Mouse (Mus musculus) large intestine, adult 2 months (tissue): ENCODE measurements at regions not wholly inside any gene's neighbourhood (a gene's known extent, or its start where the extent isn't known, plus 50 kb on each side); places are given as distances from the start of the nearest gene placed in this dataset.

Experiments used
- DNase-seq: peaks from one replicate; pipeline ENCODE4 v3.0.0-alpha.2; 2012; ENCODE audit warnings: low read depth, low spot score
- WGBS: fragments of 180-500 bp; shearing (Covaris S2); methylation state at CpG from one replicate; pipeline ENCODE4 v1.1.7; 2018; 5-methylcytosine and 5-hydroxymethylcytosine counted together

DNA sequence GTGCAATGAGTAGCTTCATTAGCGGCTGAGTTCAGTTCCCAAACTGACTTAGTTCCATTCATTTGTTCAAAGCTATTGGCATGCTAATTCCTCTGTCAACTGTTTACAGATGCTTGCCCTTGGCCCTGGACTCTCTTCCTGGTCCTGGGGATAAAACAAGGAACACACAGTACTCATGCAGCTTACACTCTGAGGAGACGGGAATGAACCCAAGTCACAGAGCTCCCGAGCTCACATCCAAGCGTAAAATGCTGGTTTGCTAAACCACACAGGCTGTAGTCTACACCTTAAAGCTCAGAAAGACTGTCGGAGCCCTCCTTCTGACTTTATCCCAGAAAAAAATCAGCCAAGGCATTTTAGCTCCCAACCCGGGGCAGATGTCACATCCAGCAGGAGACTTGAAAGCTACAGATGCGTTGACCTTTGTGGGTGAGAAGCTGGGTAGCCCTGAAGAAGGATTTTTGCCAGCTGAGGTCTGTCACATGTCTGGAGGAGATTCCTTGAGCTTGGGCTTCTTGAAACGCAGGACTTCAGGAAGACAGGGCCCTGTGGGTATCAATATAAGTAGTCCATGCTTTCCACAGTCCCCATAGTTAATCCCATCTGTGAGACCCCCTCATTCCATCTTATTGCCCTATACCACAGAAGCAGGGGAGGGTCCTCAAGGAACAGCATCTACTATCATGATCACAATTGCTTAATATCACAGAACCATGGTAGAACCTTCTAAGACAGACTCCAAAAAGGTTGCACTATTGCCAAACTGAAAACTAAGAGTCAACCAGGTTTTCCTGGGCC, 162.7 kb upstream of the Irf2bp2 start:
- 66% methylated on average over 8 of the region's 8 CpGs for WGBS

DNA sequence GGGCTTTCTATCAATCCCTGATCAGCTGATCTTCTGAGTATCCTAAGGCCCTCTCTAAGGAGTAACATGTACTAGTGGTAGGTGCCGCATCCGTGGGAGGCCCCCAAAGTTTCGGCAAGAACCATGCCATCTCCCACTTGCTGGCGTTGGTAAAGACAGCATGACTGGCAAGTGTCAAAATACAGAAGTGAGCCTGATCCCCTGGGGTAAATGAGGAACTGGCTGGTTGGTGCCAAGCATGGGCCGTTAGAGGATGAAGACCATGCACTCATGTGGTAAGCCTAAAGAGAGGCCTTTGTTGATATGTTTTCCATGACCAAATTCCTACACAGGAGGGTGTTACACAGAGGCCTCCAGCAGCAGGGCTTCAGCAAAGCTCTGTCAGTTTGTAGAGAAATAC, 161.9 kb upstream of the Irf2bp2 start:
- DNase-seq: no peak
- 90% methylated on average over 5 of the region's 5 CpGs for WGBS

More for the DNA sequence above, 162.7 kb upstream of the Irf2bp2 start:
- DNase-seq: no peak

DNA sequence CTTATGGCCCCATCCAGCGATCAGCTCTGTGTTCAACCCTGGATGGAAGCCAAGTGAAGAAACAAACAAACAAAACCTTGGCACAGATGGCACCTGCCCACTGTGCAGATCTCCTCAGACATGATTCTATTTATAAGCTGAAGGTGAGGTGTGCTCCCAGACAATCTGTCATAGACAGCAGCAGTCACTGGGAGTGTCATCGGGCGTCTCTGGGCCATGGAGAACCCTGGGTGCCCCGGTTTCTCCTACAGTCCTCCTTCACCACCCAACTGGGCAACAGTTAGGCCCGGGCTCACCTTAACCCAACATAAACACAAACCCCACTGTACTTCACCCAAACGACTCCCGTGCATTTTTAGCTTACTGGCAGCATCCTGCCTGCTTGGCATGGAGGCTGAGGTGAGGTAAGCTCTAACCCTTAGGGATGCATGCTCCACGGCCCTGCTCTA, 160.6 kb upstream of the Irf2bp2 start:
- 43% methylated on average over 8 of the region's 8 CpGs for WGBS
- DNase-seq: no peak

DNA sequence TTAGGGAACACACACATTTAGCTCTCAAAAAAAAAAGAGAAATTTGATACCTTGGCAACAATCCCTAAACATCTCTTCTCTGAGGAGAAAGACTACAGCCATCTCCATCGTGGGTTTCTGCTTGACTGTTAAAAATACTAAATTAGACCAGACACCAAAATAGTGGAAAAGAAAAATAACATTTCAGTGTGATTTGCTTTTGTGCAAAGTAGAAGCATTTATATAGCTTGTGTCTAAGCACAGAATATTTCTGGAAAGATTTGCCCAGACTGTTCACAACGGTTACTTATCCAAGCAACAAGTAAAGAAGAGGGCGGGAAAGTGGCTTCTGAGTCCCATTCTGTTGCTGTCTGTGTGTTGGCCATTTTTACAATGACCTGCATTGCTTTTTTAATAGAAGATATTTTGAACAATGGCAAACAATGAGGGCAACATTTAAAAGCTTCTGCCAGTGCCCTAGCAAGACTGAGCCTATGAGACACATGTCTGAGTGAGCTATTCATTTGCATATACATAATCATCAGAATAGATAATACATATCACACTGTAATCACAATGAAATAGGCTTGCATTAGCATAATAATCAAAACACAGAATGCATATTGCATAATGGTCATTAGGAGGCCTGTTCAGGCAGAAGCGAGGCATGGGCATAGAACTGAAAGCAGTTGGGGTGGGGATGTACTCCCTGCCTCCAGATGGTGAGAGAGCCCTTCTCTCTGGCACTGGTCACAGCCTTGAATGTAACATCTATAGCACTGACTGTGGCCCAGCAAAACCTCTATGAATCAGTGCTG, 159.5 kb upstream of the Irf2bp2 start:
- WGBS: 78% methylated on average over 4 of the region's 4 CpGs
- no peak for DNase-seq

DNA sequence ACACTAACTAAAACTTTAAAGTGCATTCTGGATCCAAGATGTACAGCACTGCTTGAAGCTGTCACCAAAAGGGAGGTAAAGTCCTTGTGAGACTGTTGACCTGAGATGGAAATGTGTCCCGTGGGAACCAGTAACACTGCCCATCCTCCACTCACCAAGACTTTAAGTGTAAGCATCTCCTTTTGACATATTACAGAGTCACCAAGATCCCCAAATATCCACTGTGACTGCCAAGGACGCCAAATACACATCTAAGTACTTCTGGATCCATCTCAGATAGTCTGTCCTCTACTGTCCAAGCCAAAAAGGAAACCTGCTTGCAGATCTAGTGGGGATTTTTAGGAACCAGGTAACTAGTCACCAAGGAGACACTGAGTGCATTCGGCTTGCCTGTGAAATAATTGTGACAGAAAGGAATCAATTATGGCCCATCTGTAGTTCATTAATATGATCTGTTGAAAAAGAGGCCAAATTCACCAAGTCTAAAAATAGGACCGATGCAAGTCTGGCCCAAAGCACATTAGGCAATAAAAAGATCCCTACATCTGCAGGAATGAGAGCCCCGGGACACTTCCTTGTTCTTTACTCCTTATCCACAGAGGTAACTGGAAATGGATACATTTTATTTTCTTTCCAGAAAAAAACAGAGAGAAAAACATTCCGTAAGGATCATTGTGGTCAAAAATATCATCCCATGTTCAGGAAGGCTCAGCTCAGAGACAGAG, 157.8 kb upstream of the Irf2bp2 start:
- 47% methylated on average over 6 of the region's 6 CpGs for WGBS
- DNase-seq: no peak

DNA sequence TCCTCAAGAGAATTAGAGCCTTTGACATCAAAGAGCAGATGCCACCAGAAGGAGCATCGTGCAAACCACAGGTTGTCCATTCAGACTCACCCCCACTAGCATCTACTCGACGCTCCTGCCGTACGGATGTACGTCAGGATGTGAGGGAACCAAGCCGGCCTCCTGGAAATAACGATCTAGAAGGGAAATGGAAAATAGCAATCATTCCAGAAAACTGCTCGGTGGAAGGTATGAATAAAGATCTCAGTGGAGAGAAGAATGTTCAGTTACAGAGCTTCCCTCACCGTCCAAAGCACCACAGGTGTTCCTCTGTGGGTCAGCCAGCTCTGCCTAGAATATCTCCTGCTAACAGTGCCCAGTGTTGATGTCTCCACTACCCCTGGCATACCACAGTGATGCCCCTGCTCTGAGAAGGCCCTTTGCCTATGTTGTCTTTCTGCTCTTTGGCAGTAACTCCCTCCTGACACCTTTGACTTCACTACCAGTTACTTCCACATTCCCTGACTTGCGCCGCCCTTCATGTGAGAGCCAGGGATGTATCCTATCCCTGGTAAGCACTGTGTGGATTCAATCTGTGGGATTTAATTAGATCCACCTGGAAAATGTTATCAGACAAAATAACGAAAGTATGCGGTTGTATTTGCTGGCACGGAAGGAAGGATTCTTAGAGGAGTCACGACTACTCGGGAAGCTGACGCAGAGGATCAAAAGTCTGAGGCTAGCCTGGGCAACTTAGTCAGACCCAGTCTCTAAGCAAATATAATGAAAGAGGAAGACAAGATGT, 152.4 kb upstream of the Irf2bp2 start:
- WGBS: 85% methylated on average over 18 of the region's 18 CpGs

DNA sequence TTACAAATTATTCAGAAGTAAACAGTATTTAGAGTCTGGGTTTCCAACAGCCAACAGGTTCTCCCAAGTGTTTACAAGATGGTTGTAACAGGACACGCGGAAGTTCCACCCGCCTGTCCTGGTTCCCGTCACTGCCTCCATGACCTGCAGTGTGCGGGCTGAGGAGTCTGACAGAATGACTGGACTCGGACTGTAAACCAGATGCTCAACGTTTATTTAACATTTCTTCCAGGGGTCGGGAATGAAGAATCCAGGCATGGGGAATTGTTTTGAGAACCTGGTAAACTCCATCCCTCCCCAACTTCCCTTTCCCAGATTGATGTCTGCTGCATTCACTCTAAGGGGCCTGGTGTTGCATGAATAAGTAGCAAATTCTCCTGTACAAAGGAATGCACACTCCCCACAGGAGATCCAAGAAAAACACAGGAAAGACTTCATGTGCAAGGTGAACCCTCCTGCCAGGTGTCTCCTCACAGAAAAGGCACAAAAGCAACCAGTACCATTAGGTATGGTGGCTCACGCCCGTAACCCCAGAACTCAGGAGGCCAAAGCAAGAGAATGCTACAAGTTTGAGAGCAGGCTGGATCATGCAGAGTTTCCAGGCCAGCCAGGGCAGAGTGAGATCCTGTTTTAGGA, 151.1 kb upstream of the Irf2bp2 start:
- 76% methylated on average over 10 of the region's 10 CpGs for WGBS
- no peak for DNase-seq

More for the DNA sequence above, 152.4 kb upstream of the Irf2bp2 start:
- no peak for DNase-seq

DNA sequence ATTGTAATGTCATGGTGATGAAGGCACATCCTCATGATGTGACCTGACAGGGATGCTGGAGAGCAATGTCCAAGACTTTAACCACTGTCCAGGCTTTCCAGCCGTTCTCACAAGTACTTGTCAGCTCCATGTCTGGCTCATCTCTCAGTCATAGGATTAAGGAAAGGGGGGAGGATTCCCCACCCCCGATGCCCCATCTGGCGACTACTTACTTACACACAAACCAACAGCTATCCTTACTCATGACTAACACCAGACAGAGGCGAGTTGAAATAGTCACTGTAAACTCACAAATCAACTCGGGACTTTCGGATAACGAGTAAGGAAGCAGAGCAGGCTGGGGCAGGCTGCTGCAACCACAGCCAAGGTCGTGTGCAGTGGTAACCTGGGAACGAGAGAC, 149.5 kb upstream of the Irf2bp2 start:
- WGBS: 70% methylated on average over 9 of the region's 9 CpGs

DNA sequence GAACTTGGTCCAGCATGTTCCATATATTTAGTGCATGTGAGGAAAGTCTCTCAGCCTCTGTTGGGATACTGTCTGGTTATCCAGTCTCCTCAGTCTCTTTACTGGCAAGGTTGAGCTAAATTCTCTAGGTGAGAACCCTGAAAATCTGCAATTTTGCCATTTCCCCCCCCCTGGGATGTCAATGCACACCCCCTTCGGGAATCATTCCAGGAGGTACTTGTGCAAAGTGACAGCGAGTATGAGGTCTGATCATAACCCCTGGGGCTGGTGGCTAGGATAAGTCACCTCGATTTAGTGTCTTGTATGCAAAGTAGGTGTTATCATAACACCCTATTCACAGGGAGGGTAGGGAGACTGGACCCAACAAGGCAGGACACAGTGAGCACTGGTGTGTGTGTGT, 148.3 kb upstream of the Irf2bp2 start:
- 74% methylated on average over 3 of the region's 3 CpGs for WGBS
- DNase-seq: no peak

More for the DNA sequence above, 149.5 kb upstream of the Irf2bp2 start:
- no peak for DNase-seq

DNA sequence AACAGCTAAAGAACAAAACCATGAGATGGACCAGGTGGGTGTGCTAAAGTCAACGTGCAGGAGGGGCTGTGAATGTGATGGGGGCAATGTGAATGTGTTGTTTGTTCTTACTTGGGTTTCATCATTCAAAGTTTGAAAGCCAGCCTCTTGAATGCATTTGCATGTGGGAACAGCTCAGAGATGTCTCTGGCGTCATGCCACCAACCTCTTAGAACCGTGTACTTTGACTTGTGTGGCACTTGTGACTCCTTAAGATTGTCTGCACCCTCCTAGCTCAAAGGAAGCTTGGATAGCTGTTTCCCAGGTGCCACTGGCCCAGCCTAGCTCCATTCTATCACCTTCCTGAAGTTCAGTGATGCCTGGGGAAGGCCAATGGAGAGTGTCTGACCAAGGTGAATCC, 147.2 kb upstream of the Irf2bp2 start:
- peak; percentile 85 for DNase-seq
- 24% methylated on average over 3 of the region's 3 CpGs for WGBS

DNA sequence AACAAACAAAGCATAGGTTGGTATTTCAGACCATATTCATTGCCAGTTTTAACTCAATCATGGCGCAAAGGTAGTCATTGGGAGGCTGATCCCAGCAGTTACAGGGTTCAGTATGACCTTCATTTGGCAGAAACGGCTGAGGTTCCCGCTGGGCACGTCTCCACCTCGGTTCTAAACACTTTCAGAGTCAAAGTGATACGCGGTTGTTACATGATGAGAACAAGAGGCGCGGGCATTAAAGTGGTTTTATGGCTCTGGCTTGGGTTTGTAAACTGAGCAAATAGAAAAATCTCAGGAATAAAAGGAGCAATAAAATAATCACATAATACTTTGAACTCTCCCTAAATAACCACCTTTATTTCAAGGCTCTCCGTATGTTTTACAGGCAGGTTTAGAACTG, 146.0 kb upstream of the Irf2bp2 start:
- WGBS: 23% methylated on average over 10 of the region's 10 CpGs
- DNase-seq: peak; percentile 93

DNA sequence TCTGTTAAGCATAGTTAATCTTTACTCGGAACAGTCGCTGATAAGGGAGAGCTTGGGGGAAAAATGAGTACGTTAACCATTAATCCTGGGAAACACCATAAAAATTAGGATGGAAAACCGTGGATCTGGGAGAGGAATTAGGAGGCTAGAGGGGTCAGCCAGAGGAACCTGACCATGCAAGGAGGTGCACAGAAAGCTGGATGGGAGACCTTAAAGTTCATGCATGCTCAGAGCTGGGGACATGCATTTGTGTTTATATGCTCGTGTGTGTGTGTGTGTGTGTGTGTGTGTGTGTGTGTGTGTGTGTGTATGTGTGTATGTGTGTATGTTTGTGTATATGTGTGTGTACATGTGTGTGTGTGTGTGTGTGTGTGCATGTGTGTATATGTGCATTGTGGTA, 143.2 kb upstream of the Irf2bp2 start:
- no peak for DNase-seq
- WGBS: 15% methylated on average over 5 of the region's 5 CpGs

DNA sequence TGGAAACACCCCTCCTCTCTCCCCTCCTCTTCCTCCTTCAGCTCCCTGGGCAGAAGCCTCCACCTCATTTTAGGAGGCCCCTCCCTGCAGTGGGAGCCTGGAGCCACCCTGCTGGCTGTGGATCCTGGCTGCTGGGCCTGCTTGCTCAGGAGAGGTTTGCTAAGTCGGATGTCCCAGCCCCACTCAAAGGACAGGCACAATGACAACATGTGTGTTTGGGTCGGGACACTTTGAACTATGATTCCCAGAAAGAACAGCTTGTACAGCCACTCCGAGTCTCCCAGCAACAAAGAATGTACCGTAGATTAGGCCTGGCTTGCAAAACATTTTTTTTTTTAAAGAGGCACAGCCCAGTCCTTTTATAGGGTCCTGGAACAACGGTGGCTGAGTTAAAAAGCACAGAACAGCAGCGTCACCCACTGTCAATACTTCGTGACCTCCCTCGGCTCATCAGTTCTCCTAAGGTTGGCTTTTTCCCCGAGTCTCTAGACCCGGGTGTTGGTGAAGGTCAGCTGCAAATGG, 142.7 kb upstream of the Irf2bp2 start:
- peak; percentile 84 for DNase-seq
- WGBS: 7% methylated on average over 10 of the region's 10 CpGs

DNA sequence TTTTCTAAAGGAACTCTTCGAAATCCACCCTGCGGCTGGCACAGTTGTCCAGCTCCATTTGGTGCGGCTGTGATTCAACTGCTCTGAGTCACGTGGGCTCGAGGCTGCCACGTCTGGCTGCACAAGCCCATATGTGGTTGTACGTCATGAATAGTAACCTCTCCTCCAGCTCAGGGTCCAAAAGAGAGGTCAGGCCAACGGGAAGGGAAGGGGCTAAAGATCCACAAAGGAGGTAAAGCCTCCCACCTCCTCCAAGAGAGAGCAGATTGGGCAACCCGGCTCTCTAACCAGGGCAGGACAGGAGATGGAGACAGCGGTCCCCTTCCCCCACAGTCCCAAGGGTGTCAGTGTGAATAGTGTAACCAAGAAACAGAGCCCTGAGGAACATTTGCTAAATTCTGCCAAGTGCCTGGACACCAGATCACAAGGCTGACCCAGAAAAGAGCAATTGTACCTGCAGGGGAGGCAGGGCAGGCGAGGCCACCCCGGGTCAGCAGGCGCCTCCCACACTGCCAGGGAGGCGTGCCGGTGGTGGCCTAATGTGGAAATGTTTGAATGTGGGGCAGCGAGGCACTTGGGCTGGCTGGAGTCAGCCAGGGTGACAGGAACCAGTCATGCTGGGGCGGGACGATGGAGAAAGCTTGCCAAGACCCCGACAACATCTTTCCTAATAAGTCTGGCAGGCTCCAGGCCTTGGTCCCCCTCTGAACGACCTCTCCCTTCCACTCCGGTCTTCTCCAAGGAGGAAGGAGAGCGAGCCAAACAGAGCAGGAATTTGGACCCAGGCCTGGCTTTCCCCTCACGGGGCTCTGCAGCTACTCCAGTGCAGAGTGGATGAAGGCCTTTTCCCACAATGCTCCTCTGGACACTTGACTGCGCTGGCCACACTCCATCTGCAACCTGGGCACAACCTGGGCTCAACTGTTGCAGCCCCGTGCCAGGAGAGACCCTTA, 142.0 kb upstream of the Irf2bp2 start:
- WGBS: 5% methylated on average over 25 of the region's 25 CpGs
- DNase-seq: no peak

DNA sequence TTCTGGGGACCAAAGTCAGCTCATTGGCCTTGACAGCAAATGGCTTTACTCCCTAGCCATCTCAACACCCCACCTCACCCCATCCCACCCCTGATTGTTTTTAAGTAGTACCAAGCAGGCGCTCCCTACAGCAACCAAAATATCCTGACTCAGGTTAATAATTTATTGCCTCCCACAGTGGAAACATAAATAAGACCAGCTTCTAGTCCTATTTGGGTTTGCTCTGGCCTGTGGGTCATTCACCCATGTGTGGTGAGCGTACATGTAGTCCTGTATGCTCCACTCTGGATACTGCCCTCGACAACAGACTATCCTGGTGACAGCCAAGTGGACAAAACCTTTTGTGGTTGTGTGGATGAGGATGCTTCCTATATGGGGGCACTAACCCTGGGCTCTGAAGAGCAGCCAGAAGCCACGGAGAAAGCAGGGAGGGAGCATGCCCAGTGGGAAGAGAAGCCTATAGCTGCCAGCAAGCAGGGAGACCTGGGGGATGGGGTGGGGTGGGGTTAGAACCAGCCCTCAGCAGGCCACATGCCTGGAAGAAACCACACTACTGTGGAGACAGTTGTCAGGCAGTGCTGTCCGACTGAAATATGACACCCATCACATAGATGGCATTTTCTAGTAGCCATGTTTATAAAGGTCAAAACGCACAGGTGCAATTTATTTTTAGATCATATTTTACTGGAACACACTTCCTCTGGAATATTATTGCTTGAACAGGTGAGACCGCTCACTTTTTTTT, 141.1 kb upstream of the Irf2bp2 start:
- no peak for DNase-seq

DNA sequence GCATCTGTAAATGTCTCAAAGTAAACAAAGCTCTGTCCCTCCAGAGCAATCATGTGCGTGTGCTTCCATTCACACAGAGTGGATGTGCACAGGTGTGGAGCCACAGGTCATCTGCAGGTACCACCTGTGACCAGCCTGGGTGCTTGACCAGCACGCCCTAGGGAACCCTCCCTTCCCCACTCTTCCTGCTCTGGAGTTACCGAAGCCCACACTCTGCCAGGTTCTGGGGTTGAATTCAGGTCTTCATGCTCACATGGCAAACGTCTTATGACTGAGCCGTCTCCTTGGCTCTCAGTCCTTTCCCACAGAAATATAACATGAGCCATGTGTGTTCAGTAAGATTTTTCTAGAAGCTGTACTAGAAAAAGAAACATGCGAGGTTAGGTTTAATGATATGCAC, 140.0 kb upstream of the Irf2bp2 start:
- DNase-seq: no peak
- 72% methylated on average over 6 of the region's 6 CpGs for WGBS

More for the DNA sequence above, 141.1 kb upstream of the Irf2bp2 start:
- WGBS: 30% methylated on average over 7 of the region's 7 CpGs

DNA sequence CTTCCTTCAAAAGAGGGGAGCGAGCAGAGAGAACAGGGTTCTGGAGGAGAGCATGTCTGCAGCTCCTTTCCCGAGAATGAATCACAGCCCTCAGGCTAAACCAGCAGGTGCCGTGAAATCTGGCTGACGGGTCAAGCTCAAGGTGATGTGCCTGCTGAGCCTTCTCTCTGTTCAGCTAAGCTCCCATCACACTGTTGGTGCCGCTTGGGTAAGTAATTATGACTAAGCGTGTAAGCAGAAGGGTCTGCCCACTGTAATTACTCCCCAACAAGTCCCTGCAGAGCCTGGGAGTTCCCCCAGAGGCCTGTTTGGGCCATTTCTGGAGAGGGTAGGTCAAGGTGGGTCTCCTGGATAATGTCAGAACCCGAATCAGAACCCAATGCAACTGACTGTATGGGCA, 139.5 kb upstream of the Irf2bp2 start:
- no peak for DNase-seq
- 85% methylated on average over 7 of the region's 7 CpGs for WGBS
